ENCODE assay signal across 8 mouse cellular contexts in the genomic region with DNA sequence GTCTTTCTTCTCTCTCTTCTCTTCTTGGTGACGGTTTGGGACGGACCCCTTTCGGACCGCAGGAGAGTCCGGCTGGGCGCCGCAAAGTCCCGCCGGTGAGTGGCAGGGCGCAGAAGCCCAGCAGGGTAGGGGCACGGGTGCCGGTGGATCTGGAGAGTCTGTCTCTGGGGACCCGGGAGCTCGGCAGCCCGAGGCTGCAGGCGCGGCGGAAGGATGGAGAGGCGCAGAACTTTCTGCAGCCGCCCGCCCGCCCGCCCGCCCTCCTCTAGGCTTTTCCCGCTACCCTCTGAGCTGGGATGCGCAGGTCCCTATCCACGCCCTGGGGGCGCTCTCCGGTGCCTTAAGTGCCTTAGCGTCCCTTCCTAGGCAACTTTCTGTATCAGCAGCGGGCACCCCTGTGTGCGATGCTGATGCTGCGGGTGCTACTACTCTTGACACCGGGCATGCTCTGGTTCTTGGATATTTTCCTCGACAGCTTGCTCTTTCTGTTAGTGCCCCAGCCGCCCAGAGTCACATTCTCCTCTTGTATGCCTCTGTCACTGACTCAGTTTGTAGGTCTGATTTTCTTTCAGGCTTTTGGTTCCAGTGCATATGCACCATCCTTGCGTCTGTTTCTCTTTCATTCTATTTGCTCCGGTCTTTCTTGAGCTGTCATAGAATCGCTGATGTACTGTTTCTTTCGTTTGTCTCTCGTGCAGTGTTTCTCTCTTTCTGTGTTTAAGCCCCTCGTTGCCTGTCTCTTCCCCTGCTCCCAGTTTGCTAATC. TPM values are rescaled to one million over a fixed set of nuclear protein-coding genes. Genes with fewer than 3 reads are reported as not detected.
A peak's percentile ranks its signal among the peaks of the same experiment; 100 is the strongest.
DNase-seq lines count a peak whose midpoint lies in the region; ATAC-seq and TF ChIP-seq lines count a peak whose summit lies in the region.

No protein-coding gene starts in this region.

- peaks cover 40% of the 10 kb centered on the region for H3K27me3 ChIP-seq in kidney, embryonic 16.5 days (ENCODE audit: insufficient read depth, low read length)
- H3K27me3 ChIP-seq in kidney, adult 2 months (replicated peaks; ENCODE audit: control insufficient read depth, insufficient read depth, low read length) = no peaks in the 10 kb centered on the region; the same call in 1 of the 2 replicates
- no peaks in the 10 kb centered on the region for H3K27me3 ChIP-seq in hindbrain, embryonic 15.5 days
- peaks cover 50% of the 10 kb centered on the region for H3K27me3 ChIP-seq in limb, embryonic 13.5 days

- peak overlapping the region; percentile 54 for H3K4me3 ChIP-seq in kidney, embryonic 16.5 days (ENCODE audit: low read length)
- no peak overlapping the region for H3K4me3 ChIP-seq in kidney, adult 2 months (ENCODE audit: insufficient read depth, low read depth, low read length)
- peak overlapping the region; percentile 88 for H3K4me3 ChIP-seq in hindbrain, embryonic 15.5 days
- peak overlapping the region; percentile 56 for H3K4me3 ChIP-seq in limb, embryonic 13.5 days

- H3K9ac ChIP-seq in kidney, embryonic 16.5 days (replicated peaks; ENCODE audit: low read length) = no peak overlapping the region
- H3K9ac ChIP-seq in hindbrain, embryonic 15.5 days = peak overlapping the region; percentile 77
- peak overlapping the region; percentile 50; the same call in 1 of the 2 replicates for H3K9ac ChIP-seq in limb, embryonic 13.5 days

- H3K9me3 ChIP-seq in kidney, embryonic 16.5 days (ENCODE audit: low read length) = no peaks in the 10 kb centered on the region
- no peaks in the 10 kb centered on the region for H3K9me3 ChIP-seq in hindbrain, embryonic 15.5 days
- no peaks in the 10 kb centered on the region for H3K9me3 ChIP-seq in limb, embryonic 13.5 days

- intact Hi-C loops in gastrocnemius, postnatal 14 days (cut with DNase I; ENCODE audit: low total_unique reads) = no loop called here

- TF ChIP-seq CTCF in kidney, adult 2 months (conservative IDR thresholded peaks at IDR 0.05; ENCODE audit: insufficient read depth, insufficient read length, low read depth, low read length) = no peak

- WGBS in kidney, embryonic 16.5 days = 1% methylated on average over 34 of the region's 42 CpGs
- WGBS in kidney, adult 2 months = 1% methylated on average over 42 of the region's 42 CpGs
- under 1% methylated on average over 42 of the region's 42 CpGs for WGBS in hindbrain, embryonic 15.5 days
- WGBS in limb, embryonic 13.5 days = 1% methylated on average over 42 of the region's 42 CpGs

- TF ChIP-seq POLR2A in kidney, adult 2 months (IDR thresholded peaks at IDR 0.05; ENCODE audit: low read depth, low read length) = no peak

- H3K36me3 ChIP-seq in kidney, embryonic 16.5 days (ENCODE audit: insufficient read depth, low read length) = no peaks in the 10 kb centered on the region
- H3K36me3 ChIP-seq in kidney, adult 2 months (ENCODE audit: control insufficient read depth, insufficient read depth, low read length) = no peaks in the 10 kb centered on the region
- no peaks in the 10 kb centered on the region for H3K36me3 ChIP-seq in hindbrain, embryonic 15.5 days
- H3K36me3 ChIP-seq in limb, embryonic 13.5 days = no peaks in the 10 kb centered on the region

- no peak for DNase-seq in kidney, adult 2 months
- DNase-seq in embryo, embryonic 10 days (ENCODE audit: low spot score) = peak; percentile 66
- DNase-seq in right cerebral cortex, postnatal 36 days (ENCODE audit: low spot score in 2 of 2) = peak; percentile 22 to 41
- DNase-seq in urinary bladder, postnatal 25 days (ENCODE audit: low spot score) = no peak
- DNase-seq in gastrocnemius, postnatal 14 days = no peak

- H3K27ac ChIP-seq in kidney, embryonic 16.5 days (ENCODE audit: low read length) = no peak overlapping the region
- H3K27ac ChIP-seq in kidney, adult 2 months (ENCODE audit: insufficient read depth, low read depth, low read length) = no peak overlapping the region
- peak overlapping the region; percentile 85 for H3K27ac ChIP-seq in hindbrain, embryonic 15.5 days (replicated peaks)
- no peak overlapping the region for H3K27ac ChIP-seq in limb, embryonic 13.5 days

- H3K4me1 ChIP-seq in kidney, embryonic 16.5 days (ENCODE audit: insufficient read depth, low read length) = peaks cover 8% of the 10 kb centered on the region
- H3K4me1 ChIP-seq in kidney, adult 2 months (ENCODE audit: control insufficient read depth, insufficient read depth, low read length) = no peaks in the 10 kb centered on the region
- H3K4me1 ChIP-seq in hindbrain, embryonic 15.5 days (replicated peaks) = peaks cover 17% of the 10 kb centered on the region
- peaks cover 17% of the 10 kb centered on the region for H3K4me1 ChIP-seq in limb, embryonic 13.5 days

- peak; percentile 53; the same call in 1 of the 2 replicates for ATAC-seq in kidney, embryonic 16.5 days (ENCODE audit: low FRiP score, low TSS enrichment)
- peak; percentile 64 for ATAC-seq in hindbrain, embryonic 15.5 days (ENCODE audit: low FRiP score, low read depth)
- no peak; the same call in 1 of the 2 replicates for ATAC-seq in limb, embryonic 13.5 days (ENCODE audit: low FRiP score, low read depth)

- H3K4me2 ChIP-seq in kidney, embryonic 16.5 days (replicated peaks; ENCODE audit: low read depth, low read length) = peak overlapping the region; percentile 91
- H3K4me2 ChIP-seq in hindbrain, embryonic 15.5 days = peak overlapping the region; percentile 92
- H3K4me2 ChIP-seq in limb, embryonic 13.5 days (replicated peaks) = peak overlapping the region; percentile 92

RNA-seq across cellular contexts. Expression of gene Galnt13, which starts 0.8 kb away (rescaled TPM):
- 0.08 and 0.15 TPM in 2 replicates for polyA plus RNA-seq in kidney, embryonic 16.5 days (2015; fragmentation: Nextera tagmentation; extraction: Ambion mirVana)
- polyA plus RNA-seq in kidney, adult 2 months (2012; rRNA removed) = not detected in 2 replicates
- 11.4 and 15.0 TPM in 2 replicates for polyA plus RNA-seq in hindbrain, embryonic 15.5 days (2015; fragmentation: Nextera tagmentation; extraction: Ambion mirVana)
- 1.2 and 1.6 TPM in 2 replicates for polyA plus RNA-seq in limb, embryonic 13.5 days (2015; fragmentation: Nextera tagmentation; extraction: Ambion mirVana)
- under 1 TPM in 1 of 2 experiments, not detected in 1; 0.23 TPM for total RNA-seq in gastrocnemius, postnatal 14 days (2021)

Comparison
In these comparisons a context has a peak if more than half of its experiments do, and no peak if none do; other contexts are left out.
1. DNase-seq: peak in embryo, embryonic 10 days (single experiment) and right cerebral cortex, postnatal 36 days (2 of 2); none in kidney, adult 2 months (single experiment), urinary bladder, postnatal 25 days (single experiment) and gastrocnemius, postnatal 14 days (single experiment).
2. Peak in every context shown above with its lines, with median percentiles within 50 percentile points of each other: H3K4me2 ChIP-seq.